Mouse (Mus musculus) cortical plate, adult 2 months (tissue): Measurements from ENCODE around the gene Hoxd1. TPM values are rescaled to one million over a fixed set of nuclear protein-coding genes. Genes with fewer than 3 reads are reported as not detected.

Source experiments
- H3K27ac ChIP-seq: fragments of 200-500 bp; 2 replicates; pipeline ENCODE4 v1.5.1; 2012; ENCODE audit warnings: low read length, control low read depth, inconsistent platforms; ENCODE audit not compliant: insufficient read depth
- H3K4me1 ChIP-seq: fragments of 200-500 bp; 2 replicates; pipeline ENCODE4 v1.6.1; 2011; ENCODE audit warnings: low read length; ENCODE audit not compliant: control insufficient read depth, insufficient read depth
- H3K4me3 ChIP-seq: fragments of 200-500 bp; 2 replicates; pipeline ENCODE4 v1.5.1; 2011; ENCODE audit warnings: mild to moderate bottlenecking, low read length, control low read depth; ENCODE audit not compliant: insufficient read depth
- CTCF ChIP-seq: fragments of 200-500 bp; IDR thresholded peaks from 2 replicates; pipeline ENCODE4 v1.5.1; 2011; ENCODE audit warnings: mild to moderate bottlenecking, control low read depth, low read length; ENCODE audit not compliant: insufficient read depth; ENCODE audit errors: extremely low read depth
- POLR2A ChIP-seq: fragments of 200-500 bp; IDR thresholded peaks from 2 replicates; pipeline ENCODE4 v1.6.1; 2011; ENCODE audit warnings: mild to moderate bottlenecking, low read length, control low read depth; ENCODE audit not compliant: insufficient read depth; ENCODE audit errors: extremely low read depth
- polyA plus RNA-seq: library from polyadenylated mRNA; depleted of rRNA; stranded (reverse); fragments of >200 nt; gene quantifications from 2 replicates; pipeline ENCODE4 v1.2.3, GENCODE M21; 2012

The Hoxd1 gene
- polyA plus RNA-seq, 1 experiment, result 0.06 TPM

DNA sequence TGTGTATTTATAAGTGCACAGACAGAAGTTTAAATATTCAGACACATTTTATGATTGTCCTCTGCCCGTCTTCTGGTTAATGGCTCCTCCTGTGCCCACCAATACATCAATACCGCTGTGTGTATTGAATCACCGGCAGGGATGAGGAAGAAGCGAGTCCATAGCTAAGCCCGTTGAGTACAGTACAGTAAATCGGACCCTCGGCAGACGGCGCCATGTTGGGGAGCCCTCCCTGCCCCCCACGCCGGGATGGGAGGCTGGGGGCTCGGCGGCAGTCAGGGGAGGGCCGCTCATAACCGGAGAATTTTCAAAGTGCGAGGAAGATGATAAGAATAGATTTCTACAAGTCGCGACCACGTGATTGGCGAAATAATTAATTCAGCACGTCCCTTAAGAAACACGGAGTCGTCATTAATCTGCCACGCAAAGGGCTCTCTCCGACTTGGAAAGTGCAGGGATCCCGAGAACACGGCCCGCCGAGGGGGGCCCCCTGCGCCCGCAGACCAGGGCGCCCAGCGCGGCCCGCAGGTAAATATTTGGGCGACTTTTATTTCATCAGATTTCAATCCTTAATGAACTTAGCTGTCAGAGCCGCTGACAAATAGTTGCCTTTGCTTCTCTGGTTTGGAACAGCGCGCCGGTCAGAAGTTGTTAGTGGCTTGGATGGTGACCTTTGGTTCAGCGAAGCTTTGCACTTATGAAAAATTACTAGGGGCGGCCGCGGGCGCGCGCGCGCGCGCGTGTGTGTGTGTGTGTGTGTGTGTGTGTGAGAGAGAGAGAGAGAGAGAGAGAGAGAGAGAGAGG, 30.1 kb upstream of the Hoxd1 start:
- H3K27ac ChIP-seq, result no peak overlapping the region
- H3K4me3 ChIP-seq, result no peak overlapping the region
- TF ChIP-seq CTCF, result no peak
- TF ChIP-seq POLR2A, result no peak
- H3K4me1 ChIP-seq, result no peaks in the 10 kb centered on the region

DNA sequence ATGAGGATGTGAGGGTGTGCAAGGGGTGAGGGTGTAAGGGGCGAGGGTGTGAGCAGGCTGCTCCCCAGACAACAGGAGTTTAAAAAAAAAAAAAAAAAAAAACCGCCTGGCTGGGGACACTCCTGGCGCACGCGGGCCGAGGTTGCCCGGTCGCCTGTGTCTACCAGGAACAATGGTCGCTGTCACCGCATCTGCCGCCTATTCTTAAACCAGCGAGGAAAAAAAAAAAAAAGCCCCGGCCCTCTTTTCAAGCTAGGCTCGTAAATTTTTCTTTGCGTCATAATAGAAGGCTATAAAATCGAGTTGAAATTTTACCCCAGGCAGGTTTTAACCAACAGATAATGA, 29.5 kb upstream of the Hoxd1 start:
- H3K27ac ChIP-seq, result no peak overlapping the region
- no peak overlapping the region for H3K4me3 ChIP-seq
- TF ChIP-seq POLR2A, result no peak
- TF ChIP-seq CTCF, result no peak
- no peaks in the 10 kb centered on the region for H3K4me1 ChIP-seq

DNA sequence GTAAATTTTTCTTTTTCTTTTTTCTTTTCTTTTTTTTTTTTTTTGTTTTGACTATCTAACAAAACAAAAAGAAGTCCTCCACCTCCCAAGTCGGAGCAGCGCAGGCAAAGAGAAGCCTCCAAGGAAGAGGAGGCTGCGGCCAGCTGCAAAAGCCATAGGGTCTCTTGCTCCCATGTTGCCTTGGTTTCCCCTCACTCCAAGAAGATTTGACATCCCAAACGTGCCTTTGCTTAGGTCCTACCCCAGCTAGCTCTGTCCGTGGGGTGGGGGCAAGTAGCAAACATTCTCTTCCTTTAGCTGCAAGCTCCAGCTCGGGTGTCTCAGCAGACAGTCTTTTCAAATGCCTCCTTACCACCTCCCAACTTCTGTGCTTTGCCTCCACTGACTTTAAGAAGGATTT, 29.0 kb upstream of the Hoxd1 start:
- no peak overlapping the region for H3K4me3 ChIP-seq
- H3K4me1 ChIP-seq, result no peaks in the 10 kb centered on the region
- TF ChIP-seq POLR2A, result no peak
- TF ChIP-seq CTCF, result no peak
- H3K27ac ChIP-seq, result no peak overlapping the region

DNA sequence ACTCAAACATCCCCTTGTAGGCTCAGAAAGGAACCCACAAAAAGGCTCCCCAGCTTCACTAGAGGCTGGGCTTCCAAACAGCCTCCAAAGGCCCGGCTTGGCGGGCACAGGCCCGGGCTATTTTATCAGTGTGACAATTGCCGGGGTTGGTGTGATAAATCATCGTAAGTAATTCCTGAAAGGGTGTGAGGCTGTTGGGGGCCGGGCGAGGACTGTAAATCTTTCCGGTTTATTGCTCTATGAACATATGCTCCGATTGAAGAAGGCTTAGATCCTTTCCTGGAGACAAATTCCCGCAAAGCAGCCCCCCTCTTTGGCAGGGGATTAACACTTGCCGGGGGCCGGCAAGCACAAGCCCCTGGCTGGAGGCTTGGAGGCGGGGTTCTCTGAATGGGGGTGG, 28.3 kb upstream of the Hoxd1 start:
- TF ChIP-seq CTCF (no peak), POLR2A (no peak)
- no peak overlapping the region for H3K27ac ChIP-seq
- no peak overlapping the region for H3K4me3 ChIP-seq
- no peaks in the 10 kb centered on the region for H3K4me1 ChIP-seq

DNA sequence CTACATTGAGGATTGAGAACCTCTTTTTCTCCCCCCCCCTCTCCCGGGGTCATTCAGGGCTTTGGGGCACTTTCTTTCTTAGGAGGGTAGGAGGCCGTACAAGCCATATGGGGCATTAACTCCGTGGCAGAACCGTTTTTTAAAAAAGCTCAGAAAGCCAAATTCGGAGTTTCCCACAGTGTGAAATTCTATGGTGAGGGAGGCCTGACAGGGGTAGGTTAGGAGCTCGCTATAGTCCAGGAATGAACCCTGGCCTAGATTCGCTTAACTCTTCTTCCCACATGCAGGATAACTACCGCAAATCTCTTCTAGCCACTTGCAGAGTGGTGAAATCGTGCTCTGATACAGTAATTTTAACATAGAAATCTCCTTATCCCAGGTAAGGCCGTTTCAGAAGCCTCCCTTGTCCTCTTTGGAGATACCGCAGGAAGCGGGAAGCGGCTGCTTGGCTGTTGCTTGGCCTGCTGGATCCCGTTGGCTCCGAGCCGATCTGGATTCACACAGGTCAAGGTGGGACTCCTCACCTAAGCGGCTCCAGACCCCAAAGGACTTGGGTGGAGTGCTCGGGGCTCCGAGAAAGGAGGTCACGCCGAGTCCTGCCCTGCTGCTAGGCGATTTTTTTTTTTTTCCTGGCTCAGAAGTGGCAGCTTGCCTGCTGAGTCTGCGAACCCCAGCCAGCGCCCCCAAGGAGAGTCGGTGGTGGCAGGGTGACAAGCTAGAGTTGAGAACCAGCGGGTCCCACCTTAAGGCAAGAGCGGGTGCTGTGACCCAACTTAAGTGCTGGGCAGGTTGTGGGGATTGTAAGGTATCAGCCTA, 27.6 kb upstream of the Hoxd1 start:
- no peak overlapping the region for H3K27ac ChIP-seq
- no peak overlapping the region for H3K4me3 ChIP-seq
- no peaks in the 10 kb centered on the region for H3K4me1 ChIP-seq
- TF ChIP-seq POLR2A (no peak), CTCF (no peak)

DNA sequence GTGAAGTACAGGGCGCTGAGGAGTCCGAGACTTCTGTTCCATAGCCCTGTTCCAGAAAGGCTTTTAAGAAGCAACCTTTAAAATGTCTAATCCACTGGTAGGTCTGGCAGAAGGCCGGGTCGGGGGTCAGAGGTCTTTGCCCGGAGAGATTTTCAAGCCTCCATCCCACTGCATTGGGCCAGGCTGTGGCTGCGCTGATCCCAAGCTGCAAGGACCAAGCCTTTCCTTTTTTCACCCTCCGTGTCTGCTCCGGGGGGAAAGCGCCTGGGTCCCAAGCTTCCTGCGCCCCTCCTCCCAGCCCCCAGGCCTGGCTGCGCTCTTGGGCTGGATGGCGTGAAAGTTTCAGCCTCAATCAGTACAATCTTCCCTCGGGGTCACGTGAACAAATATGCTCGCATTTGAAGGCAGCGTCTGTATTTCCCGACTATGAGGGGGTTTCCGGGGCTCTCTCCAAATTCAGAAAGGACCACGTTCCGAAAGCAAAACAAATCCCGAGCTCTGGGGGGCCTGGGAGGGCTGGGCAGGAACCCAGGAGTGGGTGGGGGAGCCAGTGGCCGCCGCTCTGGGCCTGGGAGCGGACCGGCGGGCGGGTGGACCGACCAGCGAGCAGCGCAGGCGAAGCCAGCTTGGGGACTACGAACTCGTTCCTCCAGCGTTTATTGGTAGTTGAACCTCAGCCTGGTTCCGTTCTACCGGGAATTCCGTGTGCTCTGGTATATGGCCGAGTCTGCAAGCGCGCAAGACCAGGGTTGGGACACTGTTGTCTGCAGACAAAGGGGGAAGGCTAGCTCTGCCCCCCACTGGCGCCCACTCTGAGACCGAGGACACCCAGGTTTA, 26.7 kb upstream of the Hoxd1 start:
- no peak overlapping the region for H3K27ac ChIP-seq
- no peak for TF ChIP-seq CTCF
- TF ChIP-seq POLR2A, result no peak
- no peaks in the 10 kb centered on the region for H3K4me1 ChIP-seq
- H3K4me3 ChIP-seq, result no peak overlapping the region

- no peaks in the 10 kb centered on the region for H3K4me1 ChIP-seq
- H3K4me3 ChIP-seq, result no peak overlapping the region
- no peak for TF ChIP-seq POLR2A
- no peak for TF ChIP-seq CTCF
- H3K27ac ChIP-seq, result no peak overlapping the region
Measured at GRCm38 (mm10) chr2:74736688-74737577, 25.8 kb upstream of the Hoxd1 start.

DNA sequence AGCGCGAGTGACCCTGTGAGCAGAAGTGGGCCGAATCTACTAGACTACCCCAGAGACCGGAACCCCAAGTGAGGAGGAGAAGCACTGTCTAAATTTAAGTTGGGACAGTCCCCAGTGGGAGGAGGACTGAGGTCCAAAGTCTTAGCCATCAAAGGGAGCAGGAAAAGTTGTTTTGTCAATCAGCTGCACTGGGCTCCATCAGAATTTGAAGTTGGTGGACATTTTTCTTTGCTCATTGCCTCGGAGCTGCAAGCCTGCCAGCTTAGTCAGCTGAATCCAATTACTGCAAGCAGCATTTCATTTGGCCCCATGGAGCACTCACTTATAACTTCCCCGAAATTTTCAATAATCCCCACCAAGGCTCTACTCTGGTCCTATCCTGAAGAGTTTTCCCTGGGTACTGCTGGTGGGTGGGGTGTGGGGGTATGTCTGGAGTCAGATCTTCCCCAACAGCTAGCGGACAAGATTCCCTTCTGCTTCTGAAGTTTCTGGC, 25.2 kb upstream of the Hoxd1 start:
- no peak overlapping the region for H3K4me3 ChIP-seq
- no peak overlapping the region for H3K27ac ChIP-seq
- H3K4me1 ChIP-seq, result no peaks in the 10 kb centered on the region
- no peak for TF ChIP-seq POLR2A
- TF ChIP-seq CTCF, result no peak
